Mouse (Mus musculus) liver, embryonic 11.5 days (tissue): ENCODE measurements around the gene Mbtd1. TPM values are rescaled to one million over a fixed set of nuclear protein-coding genes. Genes with fewer than 3 reads are reported as not detected.

Experiments used
- ATAC-seq: fragments of 200-750 bp; cut with Nextera tagmentation; replicated peaks from 2 replicates; pipeline ENCODE4 v1.8.0; 2017; ENCODE audit warnings: moderate number of reproducible peaks, mild to moderate bottlenecking, moderate TSS enrichment, moderate library complexity; ENCODE audit not compliant: low FRiP score
- DNase-seq: peaks from one replicate; pipeline ENCODE4 v3.0.0-alpha.2; 2017; ENCODE audit warnings: low spot score
- H3K27ac ChIP-seq: fragments of 300-500 bp; sonication (generic); 2 replicates; pipeline ENCODE4 v1.5.1; 2014; ENCODE audit warnings: mild to moderate bottlenecking, low read depth, low read length, control low read depth
- H3K27me3 ChIP-seq: fragments of 300-500 bp; sonication (generic); replicated peaks from 2 replicates; pipeline ENCODE4 v1.6.1; 2014; ENCODE audit warnings: low read length, mixed read lengths; ENCODE audit not compliant: control insufficient read depth, insufficient read depth
- H3K36me3 ChIP-seq: fragments of 300-500 bp; sonication (generic); 2 replicates; pipeline ENCODE4 v1.6.1; 2014; ENCODE audit warnings: mild to moderate bottlenecking, low read length, moderate library complexity, mixed read lengths; ENCODE audit not compliant: control insufficient read depth, insufficient read depth
- H3K4me1 ChIP-seq: fragments of 300-500 bp; sonication (generic); replicated peaks from 2 replicates; pipeline ENCODE4 v1.6.1; 2014; ENCODE audit warnings: low read length, mixed read lengths; ENCODE audit not compliant: control insufficient read depth, insufficient read depth
- H3K4me2 ChIP-seq: fragments of 300-500 bp; sonication (generic); 2 replicates; pipeline ENCODE4 v1.6.1; 2014; ENCODE audit warnings: mild to moderate bottlenecking, control low read depth, moderate library complexity
- H3K4me3 ChIP-seq: fragments of 300-500 bp; sonication (generic); 2 replicates; pipeline ENCODE4 v1.5.1; 2014; ENCODE audit warnings: low read depth, low read length, control low read depth
- H3K9ac ChIP-seq: fragments of 300-500 bp; sonication (generic); 2 replicates; pipeline ENCODE4 v1.6.1; 2014; ENCODE audit warnings: low read depth, low read length, control low read depth
- H3K9me3 ChIP-seq: fragments of 300-500 bp; sonication (generic); 2 replicates; pipeline ENCODE4 v1.6.1; 2016; ENCODE audit warnings: low read length, inconsistent platforms, mixed read lengths; ENCODE audit not compliant: control insufficient read depth
- WGBS: fragments of 180-500 bp; shearing (Covaris S2); extraction: QIAGEN DNeasy Blood & Tissue Kit; methylation state at CpG from one replicate; pipeline ENCODE4 v1.1.7; 2014; 5-methylcytosine and 5-hydroxymethylcytosine counted together
- polyA plus RNA-seq: library from polyadenylated mRNA; unstranded; fragments of >200 nt; fragmentation: Nextera tagmentation; extraction: Ambion mirVana; gene quantifications from 2 replicates; pipeline ENCODE4 v1.2.1, GENCODE M21; 2014

Gene Mbtd1
- polyA plus RNA-seq, 1 experiment from 2014 or later = 19.3 TPM

DNA sequence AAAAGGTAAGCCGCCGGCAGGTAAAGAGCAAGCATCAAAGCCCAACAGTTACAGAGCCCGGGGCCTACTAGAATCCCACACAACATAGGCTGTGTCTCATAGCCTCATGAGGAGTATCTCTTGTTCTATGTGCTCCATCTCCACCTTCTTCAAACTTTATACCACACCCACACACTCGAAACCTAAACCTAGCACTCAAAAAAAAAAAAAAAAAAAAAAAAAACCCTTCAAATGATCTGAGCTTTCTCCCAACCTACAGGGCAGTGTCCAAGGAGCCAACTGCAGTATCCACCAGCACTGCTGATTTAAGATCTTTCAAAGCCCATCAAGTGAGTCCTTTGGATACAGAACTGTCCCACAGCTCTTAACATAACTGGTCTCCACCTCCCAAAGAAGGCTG is 1.6 kb upstream of the Mbtd1 start:
- ATAC-seq = no peak
- Histone ChIP-seq H3K4me3 (peak overlapping the region; percentile 83), H3K9me3 (no peaks in the 10 kb centered on the region), H3K9ac (peak overlapping the region; percentile 81; the same call in 1 of the 2 replicates), H3K4me2 (peak overlapping the region; percentile 76), H3K4me1 (peaks cover 20% of the 10 kb centered on the region), H3K36me3 (peaks cover 12% of the 10 kb centered on the region; the same call in 1 of the 2 replicates), H3K27ac (no peak overlapping the region), H3K27me3 (no peaks in the 10 kb centered on the region)
- no peak for DNase-seq
- 88% methylated on average over 4 of the region's 4 CpGs for WGBS

DNA sequence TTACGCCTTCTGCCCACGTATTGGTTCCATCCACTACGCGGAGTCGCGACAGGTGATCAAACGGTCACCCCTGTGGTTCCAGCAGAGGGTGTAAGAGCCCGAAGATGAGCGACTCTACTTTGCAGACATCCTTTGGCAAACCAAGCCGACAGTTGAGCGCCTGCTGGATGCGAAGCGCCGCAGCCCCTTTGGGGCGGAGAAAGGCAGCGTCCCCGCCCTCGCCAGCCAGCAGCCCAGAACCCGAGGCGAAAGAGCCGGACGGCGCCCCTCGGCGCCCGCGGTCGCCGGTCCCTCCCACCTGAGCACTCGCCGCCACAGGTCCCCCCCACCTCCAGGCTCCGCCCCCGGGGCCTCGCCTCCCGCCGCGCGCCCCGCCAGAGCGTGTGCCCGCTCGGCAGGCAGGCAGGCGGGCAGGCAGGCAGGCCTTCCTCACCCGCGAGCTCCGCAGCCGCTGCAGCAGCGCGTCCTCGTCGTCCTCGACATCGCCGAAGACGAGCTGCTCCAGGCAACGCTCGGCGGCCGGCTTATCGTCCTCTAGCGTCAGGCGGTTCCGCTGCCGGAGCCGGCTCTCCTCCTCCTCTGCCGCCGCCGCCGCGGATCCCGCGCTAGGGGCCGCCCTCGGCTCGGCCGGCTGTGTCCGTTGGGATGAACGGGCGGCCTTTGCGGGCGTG is 616 bp upstream of the Mbtd1 start:
- no peaks in the 10 kb centered on the region for H3K9me3 ChIP-seq
- DNase-seq (peak; percentile 81), ATAC-seq (peak; percentile 76)
- peaks cover 4% of the 10 kb centered on the region; the same call in 1 of the 2 replicates for H3K36me3 ChIP-seq
- peaks cover 20% of the 10 kb centered on the region for H3K4me1 ChIP-seq
- H3K4me2 ChIP-seq = peak overlapping the region; percentile 76
- H3K4me3 ChIP-seq = peak overlapping the region; percentile 83
- H3K27ac ChIP-seq = peak overlapping the region; percentile 94
- H3K9ac ChIP-seq = peak overlapping the region; percentile 81
- under 1% methylated on average over 81 of the region's 81 CpGs for WGBS
- no peaks in the 10 kb centered on the region for H3K27me3 ChIP-seq

DNA sequence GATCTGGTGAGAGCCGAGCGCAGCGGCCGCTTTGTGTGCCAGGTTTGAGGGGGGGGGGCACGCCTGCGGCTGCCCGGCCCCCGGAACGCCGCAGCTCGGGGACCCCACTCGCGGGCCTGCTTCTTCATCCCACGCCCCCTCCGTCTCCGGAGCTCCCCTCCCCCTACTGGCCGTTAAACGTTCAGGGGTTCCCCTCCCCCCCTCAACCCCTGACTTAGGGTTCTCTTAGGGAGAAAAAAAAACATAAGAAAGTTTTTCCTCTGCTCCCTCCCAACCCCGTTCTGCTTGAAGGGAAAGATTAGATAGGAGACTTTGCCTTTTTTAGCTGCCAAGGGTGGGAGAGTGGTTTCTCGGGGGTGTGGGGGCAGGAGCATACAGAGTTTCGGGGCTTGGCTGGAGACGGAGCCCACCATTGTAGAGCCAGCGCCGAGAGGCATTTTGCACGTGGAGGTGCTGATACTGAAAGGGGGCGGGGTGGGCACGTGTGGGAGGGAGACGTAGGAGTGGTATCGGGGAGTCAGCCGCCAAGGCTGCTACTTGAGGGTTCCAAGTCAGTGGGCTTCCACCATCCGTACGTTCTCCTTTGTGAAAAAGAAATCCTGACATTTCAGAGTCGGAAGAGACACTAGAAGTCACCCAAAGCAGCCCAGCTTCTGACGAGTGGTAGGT is 893 bp downstream of the Mbtd1 start:
- Histone ChIP-seq H3K9ac (peak overlapping the region; percentile 81), H3K4me2 (peak overlapping the region; percentile 76), H3K27ac (peak overlapping the region; percentile 94), H3K27me3 (no peaks in the 10 kb centered on the region), H3K36me3 (peaks cover under 1% of the 10 kb centered on the region; the same call in 1 of the 2 replicates), H3K4me1 (peaks cover 20% of the 10 kb centered on the region), H3K4me3 (peak overlapping the region; percentile 83), H3K9me3 (no peaks in the 10 kb centered on the region)
- WGBS = under 1% methylated on average over 31 of the region's 34 CpGs
- ATAC-seq (peak; percentile 0; the same call in 1 of the 2 replicates), DNase-seq (peak; percentile 68)

DNA sequence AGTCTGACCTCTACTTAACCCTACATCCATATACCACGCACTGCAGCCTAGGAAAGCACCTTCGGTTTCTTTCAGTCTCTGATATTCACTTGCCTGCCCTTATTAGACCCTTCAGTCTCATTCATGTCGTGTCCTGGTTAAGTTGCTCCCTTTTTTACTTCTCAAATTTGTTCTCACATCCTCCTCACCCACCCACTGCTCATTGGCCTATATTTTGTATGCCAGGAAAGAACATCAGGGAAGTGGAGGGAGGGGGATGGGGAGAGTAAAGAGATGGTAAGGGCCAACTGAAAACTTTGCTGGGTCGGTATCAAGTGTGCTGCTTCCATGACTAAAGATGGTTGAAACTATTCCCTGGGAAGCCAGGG is 1.4 kb downstream of the Mbtd1 start:
- Histone ChIP-seq H3K27me3 (no peaks in the 10 kb centered on the region), H3K9ac (peak overlapping the region; percentile 81), H3K4me1 (peaks cover 20% of the 10 kb centered on the region), H3K9me3 (no peaks in the 10 kb centered on the region), H3K4me3 (peak overlapping the region; percentile 83), H3K36me3 (peaks cover 2% of the 10 kb centered on the region; the same call in 1 of the 2 replicates), H3K27ac (no peak overlapping the region; the same call in 1 of the 2 replicates), H3K4me2 (peak overlapping the region; percentile 76)
- peak; percentile 33 for DNase-seq
- 5% methylated on average over 4 of the region's 4 CpGs for WGBS
- ATAC-seq = no peak

DNA sequence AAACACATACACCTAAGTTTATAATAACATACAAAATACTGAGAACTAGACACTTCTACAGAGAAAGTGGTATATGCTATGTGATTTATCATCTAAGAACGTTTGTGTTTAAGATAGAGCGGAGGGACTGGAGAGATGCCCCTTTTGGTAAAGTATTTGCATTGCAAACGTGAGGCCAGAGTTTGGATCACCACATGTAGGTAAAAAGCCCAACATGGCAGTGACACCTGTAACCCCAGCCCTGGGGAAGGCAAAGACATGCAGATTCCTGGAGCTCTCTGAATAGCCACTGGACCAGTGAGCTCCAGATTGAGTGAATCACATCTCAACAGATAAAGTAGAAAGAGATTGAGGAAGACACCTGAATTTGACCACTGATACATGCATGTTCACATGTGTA is 12.1 kb downstream of the Mbtd1 start:
- Histone ChIP-seq H3K27me3 (no peaks in the 10 kb centered on the region), H3K4me1 (no peaks in the 10 kb centered on the region), H3K27ac (no peak overlapping the region), H3K4me2 (no peak overlapping the region), H3K9ac (no peak overlapping the region), H3K4me3 (no peak overlapping the region), H3K9me3 (no peaks in the 10 kb centered on the region), H3K36me3 (peaks cover 6% of the 10 kb centered on the region; the same call in 1 of the 2 replicates)
- DNase-seq (no peak), ATAC-seq (no peak)
- 84% methylated on average over 3 of the region's 3 CpGs for WGBS

DNA sequence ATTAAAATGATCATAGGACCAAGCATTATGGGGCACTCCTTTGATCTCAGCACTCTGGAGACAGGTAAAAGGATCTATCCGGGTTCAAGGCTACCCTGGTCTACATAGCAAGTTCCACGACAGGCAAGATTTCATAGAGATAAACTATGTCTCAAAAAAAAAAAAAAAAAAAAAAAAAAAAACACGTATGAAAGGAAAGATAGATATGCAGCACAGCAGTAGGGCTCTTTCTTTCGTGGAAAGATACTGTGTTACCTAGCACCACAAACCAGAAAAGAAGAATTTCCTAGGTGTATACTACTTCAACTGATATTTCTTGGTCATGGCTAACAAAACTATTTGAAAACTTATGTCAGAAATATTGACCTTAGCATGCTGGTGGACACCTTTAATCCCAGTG is 21.2 kb downstream of the Mbtd1 start:
- Histone ChIP-seq H3K4me2 (no peak overlapping the region), H3K27me3 (no peaks in the 10 kb centered on the region), H3K27ac (no peak overlapping the region), H3K9me3 (no peaks in the 10 kb centered on the region), H3K36me3 (peaks cover 25% of the 10 kb centered on the region), H3K4me3 (no peak overlapping the region), H3K4me1 (no peaks in the 10 kb centered on the region), H3K9ac (no peak overlapping the region)
- DNase-seq (no peak), ATAC-seq (no peak)
- 83% methylated on average over 4 of the region's 4 CpGs for WGBS

DNA sequence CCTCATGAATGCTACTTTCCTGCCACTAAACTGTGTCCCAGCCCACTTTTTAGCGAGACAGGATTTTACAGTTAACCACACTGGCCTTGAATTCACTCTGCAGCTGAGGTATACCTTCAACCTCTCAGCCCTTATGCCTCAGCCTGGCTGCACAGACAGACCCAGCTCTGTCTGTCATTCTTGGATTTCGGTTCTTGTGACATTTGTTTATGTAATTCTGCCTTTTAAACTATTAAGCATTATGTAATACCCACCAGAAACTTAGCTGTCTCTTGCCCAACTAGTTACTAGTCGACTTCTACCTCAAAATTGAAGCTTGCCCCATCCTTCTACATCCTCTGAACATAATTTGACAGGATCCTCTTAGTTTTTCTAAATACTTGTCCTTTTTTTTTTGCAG is 22.2 kb downstream of the Mbtd1 start:
- Histone ChIP-seq H3K4me2 (no peak overlapping the region), H3K27ac (no peak overlapping the region), H3K9me3 (no peaks in the 10 kb centered on the region), H3K27me3 (no peaks in the 10 kb centered on the region), H3K9ac (no peak overlapping the region), H3K4me3 (no peak overlapping the region), H3K36me3 (peaks cover 25% of the 10 kb centered on the region), H3K4me1 (no peaks in the 10 kb centered on the region)
- DNase-seq (no peak), ATAC-seq (no peak)
- WGBS = 83% methylated on average over 3 of the region's 3 CpGs

DNA sequence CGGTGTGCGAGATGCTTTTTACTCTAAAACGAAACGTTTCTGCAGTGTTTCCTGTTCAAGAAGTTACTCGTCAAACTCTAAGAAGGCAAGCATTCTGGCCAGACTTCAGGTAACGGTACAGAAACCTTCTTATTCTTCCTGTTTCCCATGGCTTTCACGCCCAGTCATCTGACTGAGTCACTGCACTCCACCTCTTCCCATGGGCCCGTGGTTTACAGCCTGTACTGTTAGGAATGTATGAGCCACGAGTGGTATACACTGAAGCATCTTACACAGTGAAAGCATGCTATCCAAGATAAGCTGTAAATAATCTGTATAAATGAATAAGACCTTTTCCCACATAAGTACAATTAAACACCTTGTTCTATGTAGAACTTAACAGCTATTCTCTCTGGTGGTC is 23.2 kb downstream of the Mbtd1 start:
- H3K27ac ChIP-seq = no peak overlapping the region
- ATAC-seq = no peak
- no peaks in the 10 kb centered on the region for H3K9me3 ChIP-seq
- no peak for DNase-seq
- H3K4me2 ChIP-seq = no peak overlapping the region
- H3K36me3 ChIP-seq = peaks cover 27% of the 10 kb centered on the region
- H3K4me1 ChIP-seq = no peaks in the 10 kb centered on the region
- H3K4me3 ChIP-seq = no peak overlapping the region
- H3K27me3 ChIP-seq = no peaks in the 10 kb centered on the region
- no peak overlapping the region for H3K9ac ChIP-seq
- 82% methylated on average over 9 of the region's 9 CpGs for WGBS

DNA sequence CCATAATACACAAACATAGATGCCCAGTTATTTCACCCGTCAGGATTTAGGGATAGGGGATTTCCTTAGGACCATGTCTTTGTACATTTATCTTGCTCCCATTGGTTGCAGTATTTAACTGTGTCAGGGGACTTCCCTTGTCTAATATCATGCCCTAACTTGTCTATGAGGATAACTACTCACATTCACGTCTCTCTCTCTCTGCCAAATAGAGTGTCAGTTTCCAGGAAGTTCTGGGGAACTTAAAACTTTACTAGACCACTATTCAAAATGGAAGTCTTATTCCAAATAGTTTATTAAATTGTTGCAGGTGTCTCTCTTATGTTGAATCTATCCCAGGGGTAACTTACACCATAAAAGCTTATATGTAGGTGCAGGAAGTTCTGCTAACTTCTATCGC is 26.0 kb downstream of the Mbtd1 start:
- Histone ChIP-seq H3K4me3 (no peak overlapping the region), H3K9ac (no peak overlapping the region), H3K4me2 (no peak overlapping the region), H3K9me3 (no peaks in the 10 kb centered on the region), H3K27ac (no peak overlapping the region), H3K4me1 (no peaks in the 10 kb centered on the region), H3K27me3 (no peaks in the 10 kb centered on the region), H3K36me3 (peaks cover 23% of the 10 kb centered on the region)
- 91% methylated on average over 3 of the region's 3 CpGs for WGBS
- no peak for DNase-seq
- no peak for ATAC-seq
